Mouse (Mus musculus): Measurements from ENCODE around the gene Ankrd16.

GRCm38 (mm10) chr2:11778087-11778823 is 579 bp downstream of the Ankrd16 start:
- TF ChIP-seq CTCF (conservative IDR thresholded peaks at IDR 0.05; ENCODE audit: low read length) (no peak), POU5F1 (IDR thresholded peaks at IDR 0.05; ENCODE audit: borderline replicate concordance, low read length) (no peak), NANOG (IDR thresholded peaks at IDR 0.05; ENCODE audit: borderline replicate concordance, low read length) (no peak)

Data from E14TG2a.4 (cell line).